22 mouse cellular contexts compared by ENCODE assay signal in the genomic region with DNA sequence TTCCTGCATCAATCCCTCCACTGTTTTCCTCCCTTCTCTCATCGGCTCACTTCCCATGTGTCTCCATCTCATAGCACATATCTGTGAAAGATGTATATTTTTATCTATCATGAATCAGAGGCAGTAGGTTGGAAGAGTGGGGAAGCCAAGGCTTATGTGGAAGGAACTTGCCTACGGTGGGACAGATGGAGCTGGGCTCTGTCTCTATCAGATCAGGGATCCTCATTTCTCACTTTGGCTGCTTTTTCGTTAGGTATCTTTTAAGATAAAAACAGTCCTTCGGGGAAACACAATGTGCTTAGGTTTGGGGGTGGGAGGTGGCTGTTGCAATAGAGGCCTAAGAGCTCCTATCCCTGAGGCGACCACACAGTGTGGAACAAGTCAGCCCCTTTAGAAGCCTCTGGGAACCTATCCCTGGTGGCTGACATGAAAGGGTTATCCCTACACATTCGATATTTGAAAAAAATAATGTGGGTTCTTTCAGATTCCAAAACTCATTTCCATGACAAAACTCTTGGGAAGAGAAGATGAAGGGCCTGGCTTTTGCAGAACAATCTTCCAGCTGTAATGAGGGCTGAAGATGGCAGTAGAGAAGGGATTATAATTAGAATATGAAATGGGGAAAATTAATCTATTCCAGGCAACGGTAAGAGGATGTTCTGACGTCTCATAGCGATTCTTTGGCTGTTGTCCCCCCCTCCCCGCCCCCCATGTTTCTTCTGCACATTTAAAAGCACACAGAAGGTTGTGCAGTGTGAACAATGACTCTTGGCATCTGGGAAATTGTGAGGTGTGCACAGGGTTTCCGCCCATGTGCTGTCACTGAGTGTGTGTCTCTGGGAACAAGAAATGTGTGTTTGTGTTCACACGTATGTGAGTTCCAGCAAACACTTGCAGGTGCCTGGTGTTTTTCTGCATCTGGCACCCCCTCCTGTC. TPM values are rescaled to one million over a fixed set of nuclear protein-coding genes. Genes with fewer than 3 reads are reported as not detected.
A peak's percentile ranks its signal among the peaks of the same experiment; 100 is the strongest.
DNase-seq lines count a peak whose midpoint lies in the region; ATAC-seq and TF ChIP-seq lines count a peak whose summit lies in the region.
"Had no signal": no experiment of that assay in that cellular context is flagged by ENCODE, and none has a peak within 500 bp of the region (broad histone marks: within the 10 kb centered on the region; RNA-seq: fewer than 3 reads in every experiment).

No protein-coding gene starts in this region.

- intact Hi-C loops in left cerebral cortex, postnatal 4 days (cut with DNase I) = no loop called here
- intact Hi-C loops in left cerebral cortex, adult 2 months (cut with DNase I) = loop anchor here (2.0 to 5.0 kb wide), 3 partner anchors 41 to 112 kb away; partner anchors contain the start of gene Tox2

- no peaks in the 10 kb centered on the region for H3K9me3 ChIP-seq in forebrain, embryonic 12.5 days
- H3K9me3 ChIP-seq in midbrain, postnatal 0 days (ENCODE audit: low read length) = no peaks in the 10 kb centered on the region
- H3K9me3 ChIP-seq: heart, embryonic 10.5 days; limb, embryonic 10.5 days; liver, embryonic 12.5 days; lung, embryonic 15.5 days had no signal

- TF ChIP-seq CTCF in left cerebral cortex, adult 2 months (IDR thresholded peaks at IDR 0.05) = no peak
- 0 out of 2 replicates have a peak, but pooled peaks have one; percentile 8 for TF ChIP-seq CTCF in midbrain, postnatal 0 days (IDR thresholded peaks at IDR 0.05)

- no peaks in the 10 kb centered on the region for H3K27me3 ChIP-seq in forebrain, embryonic 12.5 days
- H3K27me3 ChIP-seq in midbrain, postnatal 0 days (ENCODE audit: insufficient read depth, low read length) = no peaks in the 10 kb centered on the region
- H3K27me3 ChIP-seq: lung, embryonic 15.5 days had no signal

- ATAC-seq in forebrain, embryonic 12.5 days (ENCODE audit: low FRiP score) = no peak
- ATAC-seq in midbrain, postnatal 0 days (ENCODE audit: low FRiP score) = no peak
- ATAC-seq: CD4-positive, CD25-positive, alpha-beta regulatory T cell, adult 4 months; inflammation-experienced regulatory T-cells, adult 6 months; liver, embryonic 12.5 days had no signal

- no peak overlapping the region for H3K9ac ChIP-seq in forebrain, embryonic 12.5 days
- no peak overlapping the region for H3K9ac ChIP-seq in midbrain, postnatal 0 days (replicated peaks; ENCODE audit: low read length, poor library complexity, severe bottlenecking)
- H3K9ac ChIP-seq: liver, embryonic 12.5 days; lung, embryonic 15.5 days had no signal

- peak overlapping the region; percentile 61; the same call in 1 of the 2 replicates for H3K27ac ChIP-seq in forebrain, embryonic 12.5 days
- peak overlapping the region; percentile 71 for H3K27ac ChIP-seq in left cerebral cortex, adult 2 months
- peak overlapping the region; percentile 57; the same call in 1 of the 2 replicates for H3K27ac ChIP-seq in midbrain, postnatal 0 days (ENCODE audit: low read depth, low read length)
- H3K27ac ChIP-seq: heart, embryonic 10.5 days; limb, embryonic 10.5 days; liver, embryonic 12.5 days; lung, embryonic 15.5 days had no signal

- H3K4me1 ChIP-seq in forebrain, embryonic 12.5 days = peaks cover 45% of the 10 kb centered on the region
- H3K4me1 ChIP-seq in midbrain, postnatal 0 days (ENCODE audit: insufficient read depth, low read length) = no peaks in the 10 kb centered on the region
- H3K4me1 ChIP-seq: liver, embryonic 12.5 days; lung, embryonic 15.5 days had no signal

- WGBS in forebrain, embryonic 12.5 days = 44% methylated on average over 12 of the region's 12 CpGs
- WGBS in midbrain, postnatal 0 days = 33% methylated on average over 12 of the region's 12 CpGs

- H3K4me2 ChIP-seq in forebrain, embryonic 12.5 days = no peak overlapping the region
- H3K4me2 ChIP-seq in midbrain, postnatal 0 days (ENCODE audit: low read depth, low read length, poor library complexity, severe bottlenecking) = no peak overlapping the region
- H3K4me2 ChIP-seq: liver, embryonic 12.5 days; lung, embryonic 15.5 days had no signal

- no peak overlapping the region for H3K4me3 ChIP-seq in forebrain, embryonic 12.5 days (replicated peaks)
- H3K4me3 ChIP-seq in left cerebral cortex, adult 2 months = no peak overlapping the region
- H3K4me3 ChIP-seq in midbrain, postnatal 0 days (ENCODE audit: low read depth, low read length) = no peak overlapping the region
- H3K4me3 ChIP-seq: heart, embryonic 10.5 days; limb, embryonic 10.5 days; liver, embryonic 12.5 days; lung, embryonic 15.5 days had no signal

- DNase-seq in left cerebral cortex, adult 11 months (ENCODE audit: low spot score) = peak; percentile 27
- DNase-seq in left cerebral cortex, postnatal 4 days = no peak
- DNase-seq in left cerebral cortex, adult 2 months (ENCODE audit: extremely low spot score in 1 of 2, low spot score in 2 of 2) = peak in 1 of 2 experiments; percentile 24
- DNase-seq in midbrain, postnatal 0 days (ENCODE audit: low spot score) = no peak
- no peak for DNase-seq in Muller cell, postnatal 12 days (ENCODE audit: inconsistent ontology term)
- DNase-seq in cerebellum, postnatal 36 days = no peak
- DNase-seq: adrenal gland, postnatal 10 days; cerebellum, adult 8-10 months; embryo, embryonic 11 days; gastrocnemius, postnatal 10 days; heart, postnatal 14 days; right cerebral cortex, postnatal 4 days; thymus, adult 2 months had no signal

- H3K36me3 ChIP-seq in forebrain, embryonic 12.5 days (replicated peaks) = no peaks in the 10 kb centered on the region
- no peaks in the 10 kb centered on the region for H3K36me3 ChIP-seq in midbrain, postnatal 0 days (ENCODE audit: insufficient read depth, low read length)
- H3K36me3 ChIP-seq: heart, embryonic 10.5 days; limb, embryonic 10.5 days; liver, embryonic 12.5 days; lung, embryonic 15.5 days had no signal

RNA-seq across cellular contexts. Expression of gene Tox2, which starts 41.3 kb away (rescaled TPM):
- 10 to 100 TPM; 18.3 to 23.0 TPM for total RNA-seq in left cerebral cortex, postnatal 4 days (2021)
- 27.2 and 31.6 TPM in 2 replicates for polyA plus RNA-seq in forebrain, embryonic 12.5 days (2016; fragmentation: Nextera tagmentation; extraction: Ambion mirVana)
- total RNA-seq in left cerebral cortex, adult 2 months (2021) = 10 to 100 TPM; 27.8 to 28.4 TPM
- 7.6 and 14.3 TPM in 2 replicates for total RNA-seq in midbrain, postnatal 0 days (2014; rRNA removed)
- polyA plus RNA-seq in midbrain, postnatal 0 days (2015; fragmentation: Nextera tagmentation; extraction: Ambion mirVana) = 57.0 and 64.7 TPM in 2 replicates
- total RNA-seq: megakaryocyte, adult 5-6 weeks; MEL had no signal
